Mouse (Mus musculus): Measurements from ENCODE around the gene Tenm4.

Tenm4 gene

GRCm38 (mm10) chr7:96479139-96479538, 308.1 kb downstream of the Tenm4 start:
- no peak for DNase-seq (ENCODE audit: low read depth)

- no peak for DNase-seq (ENCODE audit: low read depth)
These were observed 309.4 kb downstream of the Tenm4 start for GRCm38 (mm10) chr7:96480351-96480983.

GRCm38 (mm10) chr7:96482953-96483352, 311.9 kb downstream of the Tenm4 start:
- no peak for DNase-seq (ENCODE audit: low read depth)

GRCm38 (mm10) chr7:96484006-96484581, 313.0 kb downstream of the Tenm4 start:
- DNase-seq (ENCODE audit: low read depth) = no peak

GRCm38 (mm10) chr7:96489348-96490076, 318.5 kb downstream of the Tenm4 start:
- no peak for DNase-seq (ENCODE audit: low read depth)

GRCm38 (mm10) chr7:96491896-96492295, 320.9 kb downstream of the Tenm4 start:
- no peak for DNase-seq (ENCODE audit: low read depth)

- no peak for DNase-seq (ENCODE audit: low read depth)
These were observed 321.6 kb downstream of the Tenm4 start for GRCm38 (mm10) chr7:96492696-96493095.

- no peak for DNase-seq (ENCODE audit: low read depth)
These were observed 323.0 kb downstream of the Tenm4 start for GRCm38 (mm10) chr7:96494057-96494456.

GRCm38 (mm10) chr7:96500108-96500507, 329.1 kb downstream of the Tenm4 start:
- no peak for DNase-seq (ENCODE audit: low read depth)

- no peak for DNase-seq (ENCODE audit: low read depth)
These were observed 329.8 kb downstream of the Tenm4 start for GRCm38 (mm10) chr7:96500797-96501196.

GRCm38 (mm10) chr7:96502321-96502973, 331.4 kb downstream of the Tenm4 start:
- DNase-seq (ENCODE audit: low read depth) = no peak

- DNase-seq (ENCODE audit: low read depth) = no peak
These were observed 334.5 kb downstream of the Tenm4 start for GRCm38 (mm10) chr7:96505538-96505937.

- no peak for DNase-seq (ENCODE audit: low read depth)
These were observed 336.0 kb downstream of the Tenm4 start for GRCm38 (mm10) chr7:96507046-96507445.

- no peak for DNase-seq (ENCODE audit: low read depth)
These were observed 339.4 kb downstream of the Tenm4 start for GRCm38 (mm10) chr7:96510396-96510795.

GRCm38 (mm10) chr7:96511018-96511609, 340.1 kb downstream of the Tenm4 start:
- no peak for DNase-seq (ENCODE audit: low read depth)

GRCm38 (mm10) chr7:96511953-96512511, 341.0 kb downstream of the Tenm4 start:
- DNase-seq (ENCODE audit: low read depth) = no peak

- DNase-seq (ENCODE audit: low read depth) = peak; percentile 33
These were observed 348.2 kb downstream of the Tenm4 start for GRCm38 (mm10) chr7:96519216-96519615.

- DNase-seq (ENCODE audit: low read depth) = no peak
These were observed 350.9 kb downstream of the Tenm4 start for GRCm38 (mm10) chr7:96521956-96522355.

- DNase-seq (ENCODE audit: low read depth) = no peak
These were observed 352.6 kb downstream of the Tenm4 start for GRCm38 (mm10) chr7:96523673-96524072.

GRCm38 (mm10) chr7:96524486-96525205, 353.6 kb downstream of the Tenm4 start:
- DNase-seq (ENCODE audit: low read depth) = no peak

- DNase-seq (ENCODE audit: low read depth) = no peak
These were observed 354.3 kb downstream of the Tenm4 start for GRCm38 (mm10) chr7:96525344-96525743.

Measured in 416B (cell line).